In the genomic region with DNA sequence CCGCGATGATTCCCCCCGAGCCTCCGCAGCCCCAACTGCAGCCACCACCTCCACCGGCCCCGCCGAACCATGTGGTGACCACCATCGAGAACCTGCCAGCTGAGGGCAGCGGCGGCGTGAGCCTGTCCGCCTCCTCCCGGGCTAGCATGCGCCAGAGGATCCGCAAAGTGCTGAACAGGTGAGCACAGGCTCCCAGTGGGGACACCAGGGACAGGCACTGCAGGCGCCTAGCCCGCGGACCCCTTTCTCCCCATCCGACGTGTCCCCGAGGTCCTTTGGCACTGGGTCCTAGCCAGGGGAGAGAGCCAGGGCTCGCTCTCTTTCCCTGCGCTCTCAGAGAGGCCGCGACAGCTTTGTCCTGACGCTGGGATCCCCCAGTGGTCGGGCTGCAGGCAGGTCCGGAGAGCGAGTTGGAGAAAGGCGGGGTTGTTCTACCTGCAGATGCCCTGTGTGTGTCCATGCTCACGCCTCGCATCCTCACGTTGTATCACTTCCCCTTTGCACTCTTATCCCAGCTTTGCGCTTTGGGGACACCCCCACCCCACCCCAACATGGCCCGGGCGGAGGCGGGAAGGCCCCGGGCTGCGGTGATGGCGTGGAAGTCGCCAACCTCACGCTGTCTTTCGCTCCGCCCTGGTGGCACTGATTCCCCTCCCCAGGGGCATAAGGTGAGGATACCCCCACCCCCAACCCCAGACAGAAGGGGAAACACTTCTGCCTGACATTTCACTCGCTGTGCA, we compare ENCODE assay signal across 7 mouse cellular contexts. TPM values are rescaled to one million over a fixed set of nuclear protein-coding genes. Genes with fewer than 3 reads are reported as not detected.
DNase-seq lines count a peak whose midpoint lies in the region; ATAC-seq and TF ChIP-seq lines count a peak whose summit lies in the region.

No protein-coding gene starts in this region.

- H3K27me3 ChIP-seq in ES-Bruce4 (ENCODE audit: control insufficient read depth, insufficient read depth, low read length, poor library complexity, severe bottlenecking), result peaks cover 1% of the 10 kb centered on the region; the same call in 1 of the 2 replicates
- peaks cover 7% of the 10 kb centered on the region; the same call in 1 of the 2 replicates for H3K27me3 ChIP-seq in embryonic facial prominence, embryonic 15.5 days
- no peaks in the 10 kb centered on the region for H3K27me3 ChIP-seq in hindbrain, embryonic 12.5 days

- H3K27ac ChIP-seq in ES-Bruce4 (ENCODE audit: insufficient read depth, low read length), result no peak overlapping the region
- H3K27ac ChIP-seq in embryonic facial prominence, embryonic 15.5 days (replicated peaks), result no peak overlapping the region; the same call in 1 of the 2 replicates
- H3K27ac ChIP-seq in hindbrain, embryonic 12.5 days, result peak overlapping the region; percentile 89

- intact Hi-C loops in left cerebral cortex, postnatal 36 days (cut with DNase I), result loop anchor here (5.0 to 10.0 kb wide), 3 partner anchors 159 to 614 kb away; partner anchors contain the start of gene Nus1

- H3K36me3 ChIP-seq in ES-Bruce4 (ENCODE audit: control insufficient read depth, insufficient read depth, low read length, poor library complexity, severe bottlenecking), result no peaks in the 10 kb centered on the region
- H3K36me3 ChIP-seq in embryonic facial prominence, embryonic 15.5 days, result no peaks in the 10 kb centered on the region
- no peaks in the 10 kb centered on the region for H3K36me3 ChIP-seq in hindbrain, embryonic 12.5 days

- TF ChIP-seq POLR2A in ES-Bruce4 (IDR thresholded peaks at IDR 0.05; ENCODE audit: insufficient read depth, low read length), result no peak

- no peak for TF ChIP-seq EP300 in ES-Bruce4 (IDR thresholded peaks at IDR 0.05; ENCODE audit: insufficient read depth, low read depth, low read length)

- peak overlapping the region; percentile 60 for H3K4me3 ChIP-seq in ES-Bruce4 (ENCODE audit: low read depth, low read length)
- H3K4me3 ChIP-seq in embryonic facial prominence, embryonic 15.5 days (replicated peaks), result peak overlapping the region; percentile 64
- peak overlapping the region; percentile 84 for H3K4me3 ChIP-seq in hindbrain, embryonic 12.5 days

- WGBS in embryonic facial prominence, embryonic 15.5 days, result 1% methylated on average over 45 of the region's 45 CpGs
- under 1% methylated on average over 45 of the region's 45 CpGs for WGBS in hindbrain, embryonic 12.5 days

- ATAC-seq in embryonic facial prominence, embryonic 15.5 days (ENCODE audit: insufficient number of reproducible peaks, low FRiP score, low TSS enrichment, low read depth), result peak; percentile 41
- ATAC-seq in hindbrain, embryonic 12.5 days (ENCODE audit: low FRiP score), result peak; percentile 86
- no peak for ATAC-seq in megakaryocyte-erythroid progenitor cell, adult 5-6 weeks (replicated peaks; ENCODE audit: low FRiP score, low TSS enrichment, poor library complexity, severe bottlenecking)

- H3K9ac ChIP-seq in ES-Bruce4 (ENCODE audit: low read depth, poor library complexity, severe bottlenecking), result peak overlapping the region; percentile 39
- H3K9ac ChIP-seq in embryonic facial prominence, embryonic 15.5 days, result peak overlapping the region; percentile 50
- H3K9ac ChIP-seq in hindbrain, embryonic 12.5 days, result peak overlapping the region; percentile 88

- H3K9me3 ChIP-seq in ES-Bruce4 (replicated peaks; ENCODE audit: control insufficient read depth, insufficient read depth, low read length, poor library complexity, severe bottlenecking), result no peaks in the 10 kb centered on the region
- no peaks in the 10 kb centered on the region for H3K9me3 ChIP-seq in embryonic facial prominence, embryonic 15.5 days (replicated peaks)
- no peaks in the 10 kb centered on the region for H3K9me3 ChIP-seq in hindbrain, embryonic 12.5 days (replicated peaks)

- H3K4me2 ChIP-seq in embryonic facial prominence, embryonic 15.5 days (replicated peaks), result peak overlapping the region; percentile 93
- peak overlapping the region; percentile 80 for H3K4me2 ChIP-seq in hindbrain, embryonic 12.5 days (replicated peaks)

- no peaks in the 10 kb centered on the region for H3K4me1 ChIP-seq in ES-Bruce4 (ENCODE audit: control insufficient read depth, insufficient read depth, low read length)
- H3K4me1 ChIP-seq in embryonic facial prominence, embryonic 15.5 days, result peaks cover 11% of the 10 kb centered on the region
- peaks cover 6% of the 10 kb centered on the region; the same call in 1 of the 2 replicates for H3K4me1 ChIP-seq in hindbrain, embryonic 12.5 days

- TF ChIP-seq CTCF in ES-Bruce4 (IDR thresholded peaks at IDR 0.05; ENCODE audit: low read depth, low read length), result no peak

- DNase-seq in ZHBTc4 (ENCODE audit: low read depth, low spot score), result peak; percentile 64
- DNase-seq in left cerebral cortex, postnatal 36 days (ENCODE audit: low spot score in 2 of 2), result peak; percentile 59 to 67
- DNase-seq in neural tube, embryonic 10.5 days (ENCODE audit: extremely low spot score, low spot score), result peak; percentile 77

RNA-seq across cellular contexts. Expression of gene Slc35f1, which starts 0.8 kb away (rescaled TPM):
- polyA plus RNA-seq in ES-Bruce4 (2011; ENCODE audit: insufficient read depth, insufficient read length, low read depth, missing spikeins), result 1.1 and 1.2 TPM in 2 replicates
- 4.0 TPM in 2 replicates for polyA plus RNA-seq in embryonic facial prominence, embryonic 15.5 days (2015; fragmentation: Nextera tagmentation; extraction: Ambion mirVana)
- 22.1 and 23.2 TPM in 2 replicates for polyA plus RNA-seq in hindbrain, embryonic 12.5 days (2016; fragmentation: Nextera tagmentation; extraction: Ambion mirVana)
- 10 to 100 TPM; 49.9 to 50.2 TPM for total RNA-seq in left cerebral cortex, postnatal 36 days (2021)
- total RNA-seq in megakaryocyte-erythroid progenitor cell, adult 5-6 weeks (2014; fragmentation: Nextera tagmentation), result not detected in 2 replicates
- not detected in 2 replicates for total RNA-seq in megakaryocyte-erythroid progenitor cell, adult 5-6 weeks (2017)
